Mouse (Mus musculus) 416B (cell line): Measurements from ENCODE around the gene Atp1a3.
"Not testable (repeated sequence)": the region's sequence is repeated elsewhere in the genome, so short reads cannot be mapped to it uniquely, and the experiment has no call there.

Source experiments
- DNase-seq: peaks from one replicate; pipeline ENCODE4 v3.0.0; 2011; ENCODE audit warnings: low read depth

The Atp1a3 gene

GRCm38 (mm10) chr7:25005421-25006065 is at the start of gene Atp1a3:
Gene Atp1a3 (minus strand): TSS chr7:25005958.
- DNase-seq = no peak

- DNase-seq = no peak
Measured at GRCm38 (mm10) chr7:25052587-25052986, 46.8 kb upstream of the Atp1a3 start.

- DNase-seq = no peak
Measured at GRCm38 (mm10) chr7:25049295-25049930, 43.7 kb upstream of the Atp1a3 start.

GRCm38 (mm10) chr7:25047363-25047762 is 41.6 kb upstream of the Atp1a3 start:
- peak; percentile 50 for DNase-seq

- DNase-seq = not testable (repeated sequence)
Measured at GRCm38 (mm10) chr7:25044599-25044998, 38.8 kb upstream of the Atp1a3 start.

GRCm38 (mm10) chr7:25041921-25042320 is 36.2 kb upstream of the Atp1a3 start:
- DNase-seq = no peak

- peak; percentile 71 for DNase-seq
Measured at GRCm38 (mm10) chr7:25035916-25036315, 30.2 kb upstream of the Atp1a3 start.

GRCm38 (mm10) chr7:25034796-25035195 is 29.0 kb upstream of the Atp1a3 start:
- DNase-seq = no peak

- DNase-seq = no peak
Measured at GRCm38 (mm10) chr7:25031528-25031927, 25.8 kb upstream of the Atp1a3 start.

- peak; percentile 81 for DNase-seq
Measured at GRCm38 (mm10) chr7:25030032-25030753, 24.4 kb upstream of the Atp1a3 start.

- DNase-seq = peak; percentile 39
Measured at GRCm38 (mm10) chr7:25026452-25026851, 20.7 kb upstream of the Atp1a3 start.

- peak; percentile 31 for DNase-seq
Measured at GRCm38 (mm10) chr7:25025855-25026439, 20.2 kb upstream of the Atp1a3 start.

GRCm38 (mm10) chr7:25011592-25011991 is 5.8 kb upstream of the Atp1a3 start:
- no peak for DNase-seq

- DNase-seq = no peak
Measured at GRCm38 (mm10) chr7:25010090-25010913, 4.5 kb upstream of the Atp1a3 start.

GRCm38 (mm10) chr7:25009099-25009700 is 3.4 kb upstream of the Atp1a3 start:
- DNase-seq = no peak

GRCm38 (mm10) chr7:25008635-25009034 is 2.9 kb upstream of the Atp1a3 start:
- peak; percentile 53 for DNase-seq

GRCm38 (mm10) chr7:25007609-25008374 is 2.0 kb upstream of the Atp1a3 start:
- DNase-seq = no peak

- peak; percentile 96 for DNase-seq
Measured at GRCm38 (mm10) chr7:25006586-25007364, 1.0 kb upstream of the Atp1a3 start.

GRCm38 (mm10) chr7:25006171-25006570 is 413 bp upstream of the Atp1a3 start:
- DNase-seq = no peak

- DNase-seq = no peak
Measured at GRCm38 (mm10) chr7:25004806-25005205, 952 bp downstream of the Atp1a3 start.
